ENCODE assay signal across 8 mouse cellular contexts in the genomic region with DNA sequence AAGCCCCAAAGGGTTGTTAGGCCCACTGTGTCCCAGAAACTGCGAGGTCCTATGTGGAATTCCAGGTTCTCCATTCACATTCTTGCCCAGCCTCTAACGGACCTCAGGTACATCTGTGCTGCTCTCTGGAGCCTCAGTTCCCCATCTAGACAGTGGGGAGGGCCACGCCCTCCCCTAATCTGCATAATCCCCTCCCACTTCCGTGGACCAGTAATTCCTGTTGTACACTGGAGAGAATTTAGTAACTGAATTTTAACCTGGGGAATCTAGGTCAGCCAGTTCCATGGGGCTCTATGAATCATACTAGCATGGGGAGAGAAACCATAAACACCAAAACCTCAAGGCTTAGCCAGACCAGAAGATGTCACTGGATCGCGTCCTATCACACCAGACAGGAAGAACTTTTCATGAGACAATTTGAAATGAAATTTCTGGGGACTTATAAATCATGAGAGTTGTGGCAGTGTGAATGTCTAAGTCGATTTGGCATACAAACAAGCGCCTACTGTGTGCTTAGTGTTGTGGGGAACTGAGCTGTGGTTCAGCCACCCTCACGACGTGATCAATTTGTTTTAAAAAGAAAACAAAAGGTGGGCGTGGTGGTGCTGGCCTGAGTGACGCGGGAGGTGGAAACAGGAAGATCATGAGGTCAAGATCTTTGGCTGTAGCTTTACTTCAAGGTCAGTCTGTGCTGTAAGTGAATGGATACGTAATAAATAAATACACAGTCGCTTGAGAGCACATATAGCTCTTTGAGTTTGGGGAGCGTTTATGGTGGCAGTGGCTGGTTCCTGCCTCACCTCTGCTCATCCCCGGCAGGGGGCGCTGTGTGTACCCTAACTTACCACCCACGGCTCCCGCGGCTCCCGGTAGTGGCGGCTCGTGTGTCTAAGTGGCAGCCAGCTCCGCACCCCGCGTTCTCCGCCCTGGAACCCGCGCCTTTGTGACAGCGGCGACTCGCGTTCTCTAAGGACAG. TPM values are rescaled to one million over a fixed set of nuclear protein-coding genes. Genes with fewer than 3 reads are reported as not detected.
DNase-seq lines count a peak whose midpoint lies in the region; ATAC-seq lines count a peak whose summit lies in the region.

No protein-coding gene starts in this region.

- no peaks in the 10 kb centered on the region for H3K36me3 ChIP-seq in forebrain, embryonic 11.5 days (ENCODE audit: control insufficient read depth, insufficient read depth, low read length)
- no peaks in the 10 kb centered on the region for H3K36me3 ChIP-seq in heart, embryonic 15.5 days
- no peaks in the 10 kb centered on the region for H3K36me3 ChIP-seq in liver, embryonic 15.5 days (replicated peaks)
- H3K36me3 ChIP-seq in neural tube, embryonic 11.5 days (ENCODE audit: control insufficient read depth, insufficient read depth, low read length) = no peaks in the 10 kb centered on the region
- H3K36me3 ChIP-seq in stomach, embryonic 16.5 days (ENCODE audit: control insufficient read depth, insufficient read depth, low read length) = no peaks in the 10 kb centered on the region

- H3K27ac ChIP-seq in forebrain, embryonic 11.5 days (ENCODE audit: low read depth, low read length) = no peak overlapping the region
- no peak overlapping the region for H3K27ac ChIP-seq in heart, embryonic 15.5 days
- peak overlapping the region; percentile 42 for H3K27ac ChIP-seq in liver, embryonic 15.5 days (replicated peaks)
- no peak overlapping the region for H3K27ac ChIP-seq in neural tube, embryonic 11.5 days (ENCODE audit: low read depth, low read length)
- H3K27ac ChIP-seq in stomach, embryonic 16.5 days (ENCODE audit: low read length) = peak overlapping the region; percentile 48; the same call in 1 of the 2 replicates

- H3K4me1 ChIP-seq in forebrain, embryonic 11.5 days (replicated peaks; ENCODE audit: control insufficient read depth, insufficient read depth, low read length) = peaks cover 3% of the 10 kb centered on the region; the same call in 1 of the 2 replicates
- peaks cover 31% of the 10 kb centered on the region for H3K4me1 ChIP-seq in heart, embryonic 15.5 days (replicated peaks)
- H3K4me1 ChIP-seq in liver, embryonic 15.5 days (replicated peaks) = peaks cover 56% of the 10 kb centered on the region
- no peaks in the 10 kb centered on the region for H3K4me1 ChIP-seq in neural tube, embryonic 11.5 days (ENCODE audit: control insufficient read depth, insufficient read depth, low read length)
- H3K4me1 ChIP-seq in stomach, embryonic 16.5 days (ENCODE audit: control insufficient read depth, insufficient read depth, low read length) = peaks cover 7% of the 10 kb centered on the region; the same call in 1 of the 2 replicates

- 0 out of 2 replicates have a peak overlapping the region, but pooled peaks have one; percentile 32 for H3K9ac ChIP-seq in forebrain, embryonic 11.5 days (ENCODE audit: low read length)
- H3K9ac ChIP-seq in heart, embryonic 15.5 days = peak overlapping the region; percentile 48
- peak overlapping the region; percentile 58 for H3K9ac ChIP-seq in liver, embryonic 15.5 days
- no peak overlapping the region for H3K9ac ChIP-seq in neural tube, embryonic 11.5 days (ENCODE audit: low read length)
- H3K9ac ChIP-seq in stomach, embryonic 16.5 days (ENCODE audit: low read length) = peak overlapping the region; percentile 65

- ATAC-seq in CD4-positive, CD25-positive, alpha-beta regulatory T cell, adult 4 months = peak; percentile 78
- peak; percentile 61; the same call in 1 of the 2 replicates for ATAC-seq in forebrain, embryonic 11.5 days (replicated peaks; ENCODE audit: low FRiP score)
- peak; percentile 43; the same call in 1 of the 2 replicates for ATAC-seq in heart, embryonic 15.5 days (replicated peaks; ENCODE audit: insufficient number of reproducible peaks, insufficient read depth, low FRiP score, low read depth)
- ATAC-seq in liver, embryonic 15.5 days (ENCODE audit: insufficient read depth) = peak; percentile 70
- no peak for ATAC-seq in neural tube, embryonic 11.5 days (ENCODE audit: insufficient read depth, low FRiP score, low TSS enrichment)
- peak; percentile 56; the same call in 1 of the 2 replicates for ATAC-seq in stomach, embryonic 16.5 days (ENCODE audit: insufficient read depth, low FRiP score)

- H3K4me3 ChIP-seq in forebrain, embryonic 11.5 days (ENCODE audit: low read depth, low read length) = peak overlapping the region; percentile 20
- H3K4me3 ChIP-seq in heart, embryonic 15.5 days = peak overlapping the region; percentile 43
- peak overlapping the region; percentile 62 for H3K4me3 ChIP-seq in liver, embryonic 15.5 days (replicated peaks)
- peak overlapping the region; percentile 29 for H3K4me3 ChIP-seq in neural tube, embryonic 11.5 days (ENCODE audit: low read depth, low read length)
- peak overlapping the region; percentile 46 for H3K4me3 ChIP-seq in stomach, embryonic 16.5 days (replicated peaks; ENCODE audit: low read length)

- WGBS in forebrain, embryonic 11.5 days = 9% methylated on average over 34 of the region's 34 CpGs
- 10% methylated on average over 34 of the region's 34 CpGs for WGBS in heart, embryonic 15.5 days
- WGBS in liver, embryonic 15.5 days (ENCODE audit: insufficient replicate concordance) = 3% methylated on average over 34 of the region's 34 CpGs
- 11% methylated on average over 34 of the region's 34 CpGs for WGBS in neural tube, embryonic 11.5 days
- WGBS in stomach, embryonic 16.5 days = 9% methylated on average over 34 of the region's 34 CpGs

- DNase-seq in c-Kit-negative CD71-positive TER-119-positive erythroid progenitor cells, embryonic 14.5 days (ENCODE audit: low read depth, low spot score) = peak; percentile 82
- peak; percentile 93 for DNase-seq in forebrain, embryonic 11.5 days (ENCODE audit: low spot score)
- DNase-seq in kidney, postnatal 25 days = peak; percentile 89 to 94
- DNase-seq in neural tube, embryonic 11.5 days (ENCODE audit: low spot score) = peak; percentile 87

- H3K9me3 ChIP-seq in forebrain, embryonic 11.5 days (ENCODE audit: control insufficient read depth, low read length) = no peaks in the 10 kb centered on the region
- no peaks in the 10 kb centered on the region for H3K9me3 ChIP-seq in heart, embryonic 15.5 days (replicated peaks)
- no peaks in the 10 kb centered on the region for H3K9me3 ChIP-seq in liver, embryonic 15.5 days (replicated peaks)
- no peaks in the 10 kb centered on the region for H3K9me3 ChIP-seq in neural tube, embryonic 11.5 days (ENCODE audit: control insufficient read depth, low read length)
- no peaks in the 10 kb centered on the region for H3K9me3 ChIP-seq in stomach, embryonic 16.5 days (replicated peaks; ENCODE audit: control insufficient read depth, low read length)

- no peaks in the 10 kb centered on the region for H3K27me3 ChIP-seq in forebrain, embryonic 11.5 days (ENCODE audit: control insufficient read depth, insufficient read depth, low read length)
- 0 out of 2 replicates have a peak, but pooled peaks cover 2% of the 10 kb centered on the region for H3K27me3 ChIP-seq in heart, embryonic 15.5 days
- no peaks in the 10 kb centered on the region for H3K27me3 ChIP-seq in liver, embryonic 15.5 days
- no peaks in the 10 kb centered on the region for H3K27me3 ChIP-seq in neural tube, embryonic 11.5 days (ENCODE audit: control insufficient read depth, insufficient read depth, low read length)
- no peaks in the 10 kb centered on the region for H3K27me3 ChIP-seq in stomach, embryonic 16.5 days (ENCODE audit: control insufficient read depth, insufficient read depth, low read length)

- peak overlapping the region; percentile 75 for H3K4me2 ChIP-seq in forebrain, embryonic 11.5 days (ENCODE audit: low read depth, low read length, severe bottlenecking)
- peak overlapping the region; percentile 79 for H3K4me2 ChIP-seq in heart, embryonic 15.5 days
- peak overlapping the region; percentile 96 for H3K4me2 ChIP-seq in liver, embryonic 15.5 days
- peak overlapping the region; percentile 49 for H3K4me2 ChIP-seq in neural tube, embryonic 11.5 days (ENCODE audit: low read depth)
- H3K4me2 ChIP-seq in stomach, embryonic 16.5 days (ENCODE audit: low read depth, low read length) = peak overlapping the region; percentile 83

RNA-seq across cellular contexts. Expression of gene Ccdc63, which starts 9.3 kb away (rescaled TPM):
- polyA plus RNA-seq in CD4-positive, CD25-positive, alpha-beta regulatory T cell, adult 4 months (2017; shearing (Covaris generic)) = under 1 TPM in 1 of 2 experiments, not detected in 1; 0.75 TPM
- polyA plus RNA-seq in forebrain, embryonic 11.5 days (2014; fragmentation: Nextera tagmentation; extraction: Ambion mirVana) = not detected in 2 replicates
- polyA plus RNA-seq in heart, embryonic 15.5 days (2015; fragmentation: Nextera tagmentation; extraction: Ambion mirVana) = 0.16 and 0.42 TPM in 2 replicates
- 0.10 and 0.12 TPM in 2 replicates for polyA plus RNA-seq in liver, embryonic 15.5 days (2015; fragmentation: Nextera tagmentation; extraction: Ambion mirVana)
- not detected in 2 replicates for polyA plus RNA-seq in neural tube, embryonic 11.5 days (2014; fragmentation: Nextera tagmentation; extraction: Ambion mirVana)
- not detected in 2 replicates for polyA plus RNA-seq in stomach, embryonic 16.5 days (2015; fragmentation: Nextera tagmentation; extraction: Ambion mirVana)

RNA-seq across cellular contexts. Expression of gene Ppp1cc, which starts 26.7 kb away (rescaled TPM):
- 10 to 100 TPM; 34.6 to 82.0 TPM for polyA plus RNA-seq in CD4-positive, CD25-positive, alpha-beta regulatory T cell, adult 4 months (2017; shearing (Covaris generic))
- 364 and 378 TPM in 2 replicates for polyA plus RNA-seq in forebrain, embryonic 11.5 days (2014; fragmentation: Nextera tagmentation; extraction: Ambion mirVana)
- 198 and 233 TPM in 2 replicates for polyA plus RNA-seq in heart, embryonic 15.5 days (2015; fragmentation: Nextera tagmentation; extraction: Ambion mirVana)
- 142 and 147 TPM in 2 replicates for polyA plus RNA-seq in liver, embryonic 15.5 days (2015; fragmentation: Nextera tagmentation; extraction: Ambion mirVana)
- 325 and 339 TPM in 2 replicates for polyA plus RNA-seq in neural tube, embryonic 11.5 days (2014; fragmentation: Nextera tagmentation; extraction: Ambion mirVana)
- 166 and 171 TPM in 2 replicates for polyA plus RNA-seq in stomach, embryonic 16.5 days (2015; fragmentation: Nextera tagmentation; extraction: Ambion mirVana)

RNA-seq across cellular contexts. Expression of gene Myl2, which starts 30.6 kb away (rescaled TPM):
- polyA plus RNA-seq in CD4-positive, CD25-positive, alpha-beta regulatory T cell, adult 4 months (2017; shearing (Covaris generic)) = not detected
- not detected in 2 replicates for polyA plus RNA-seq in forebrain, embryonic 11.5 days (2014; fragmentation: Nextera tagmentation; extraction: Ambion mirVana)
- polyA plus RNA-seq in heart, embryonic 15.5 days (2015; fragmentation: Nextera tagmentation; extraction: Ambion mirVana) = 7,334 and 9,932 TPM in 2 replicates
- 3.9 and 4.2 TPM in 2 replicates for polyA plus RNA-seq in liver, embryonic 15.5 days (2015; fragmentation: Nextera tagmentation; extraction: Ambion mirVana)
- 9.2 and 13.7 TPM in 2 replicates for polyA plus RNA-seq in neural tube, embryonic 11.5 days (2014; fragmentation: Nextera tagmentation; extraction: Ambion mirVana)
- 1.1 and 17.1 TPM in 2 replicates for polyA plus RNA-seq in stomach, embryonic 16.5 days (2015; fragmentation: Nextera tagmentation; extraction: Ambion mirVana)

Comparison
In these comparisons a context has a peak if more than half of its experiments do, and no peak if none do; other contexts are left out.
1. H3K27ac ChIP-seq: peak in liver, embryonic 15.5 days (single experiment) and stomach, embryonic 16.5 days (single experiment); none in forebrain, embryonic 11.5 days (single experiment), heart, embryonic 15.5 days (single experiment) and neural tube, embryonic 11.5 days (single experiment).
2. RNA of gene Myl2, which starts 30.6 kb away (polyA plus RNA-seq): 7,334 to 9,932 TPM in heart, embryonic 15.5 days; 1.1 to 17.1 TPM in stomach, embryonic 16.5 days, 9.2 to 13.7 TPM in neural tube, embryonic 11.5 days, 3.9 to 4.2 TPM in liver, embryonic 15.5 days, not detected in CD4-positive, CD25-positive, alpha-beta regulatory T cell, adult 4 months and not detected in forebrain, embryonic 11.5 days; every median in the first group is over 100 times any median in the second.
3. Peak in every context shown above with its lines, with median percentiles within 50 percentile points of each other: DNase-seq, H3K4me2 ChIP-seq and H3K4me3 ChIP-seq.